9 mouse cellular contexts compared by ENCODE assay signal in the genomic region with DNA sequence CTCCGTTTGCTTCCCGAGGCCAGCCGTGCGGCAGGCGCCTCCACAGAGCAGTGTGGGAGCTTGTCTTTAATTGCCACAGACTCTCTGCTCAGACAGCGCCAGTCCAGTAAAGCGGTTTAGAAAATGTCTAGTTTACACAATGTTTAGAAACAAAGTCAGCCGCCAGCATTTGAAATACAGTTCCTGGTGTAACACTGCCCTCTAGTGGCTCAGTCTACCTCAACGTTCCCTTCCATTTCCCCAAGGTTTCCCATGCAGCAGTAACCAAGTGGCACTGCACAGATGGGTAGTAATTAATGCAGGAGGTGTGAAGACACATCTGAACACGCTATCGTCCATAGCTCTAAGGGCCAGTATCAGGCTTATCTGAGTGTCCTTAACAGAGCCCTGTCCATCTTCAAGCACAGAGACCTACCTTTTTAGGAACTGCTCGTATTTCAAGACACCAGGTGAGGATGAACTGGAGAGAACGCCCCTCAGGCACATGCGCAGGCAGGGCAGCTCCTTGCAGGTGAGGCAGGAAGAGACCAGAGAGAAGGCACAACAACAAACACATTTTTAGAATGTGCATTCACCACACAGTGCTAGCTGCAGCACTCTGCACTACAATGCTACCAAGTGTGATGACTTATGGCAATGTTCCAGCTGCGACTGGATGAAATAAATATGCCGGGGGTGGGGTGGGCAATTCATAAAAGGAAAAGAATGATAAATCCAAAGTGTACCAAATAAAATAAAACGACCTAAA. TPM values are rescaled to one million over a fixed set of nuclear protein-coding genes. Genes with fewer than 3 reads are reported as not detected.
A peak's percentile ranks its signal among the peaks of the same experiment; 100 is the strongest.
DNase-seq lines count a peak whose midpoint lies in the region; ATAC-seq and TF ChIP-seq lines count a peak whose summit lies in the region.
"Had no signal": no experiment of that assay in that cellular context is flagged by ENCODE, and none has a peak within 500 bp of the region (broad histone marks: within the 10 kb centered on the region; RNA-seq: fewer than 3 reads in every experiment).

No protein-coding gene starts in this region.

- no peak overlapping the region for H3K4me2 ChIP-seq in heart, embryonic 12.5 days

- no peak for TF ChIP-seq POLR2A in cortical plate, adult 2 months (IDR thresholded peaks at IDR 0.05; ENCODE audit: extremely low read depth, insufficient read depth, low read length)

- intact Hi-C loops in heart, postnatal 14 days (cut with DNase I) = no loop called here

- H3K4me1 ChIP-seq in heart, embryonic 12.5 days (replicated peaks) = peaks cover 24% of the 10 kb centered on the region
- no peaks in the 10 kb centered on the region for H3K4me1 ChIP-seq in cortical plate, adult 2 months (ENCODE audit: control insufficient read depth, insufficient read depth, low read length)

- H3K4me3 ChIP-seq in heart, embryonic 12.5 days = no peak overlapping the region
- no peak overlapping the region for H3K4me3 ChIP-seq in cortical plate, adult 2 months (ENCODE audit: insufficient read depth, low read length)
- no peak overlapping the region for H3K4me3 ChIP-seq in layer of hippocampus, adult 2 months
- H3K4me3 ChIP-seq: myocyte had no signal

- H3K9ac ChIP-seq in heart, embryonic 12.5 days = no peak overlapping the region

- peaks cover 67% of the 10 kb centered on the region for H3K36me3 ChIP-seq in heart, embryonic 12.5 days

- peak; percentile 72 for TF ChIP-seq CTCF in cortical plate, adult 2 months (IDR thresholded peaks at IDR 0.05; ENCODE audit: extremely low read depth, insufficient read depth, low read length)
- TF ChIP-seq CTCF in layer of hippocampus, adult 2 months (conservative IDR thresholded peaks at IDR 0.05) = peak; percentile 98; the same call in 1 of the 2 replicates

- no peak for ATAC-seq in heart, embryonic 12.5 days (ENCODE audit: insufficient number of reproducible peaks, low FRiP score)

- no peaks in the 10 kb centered on the region for H3K9me3 ChIP-seq in heart, embryonic 12.5 days (replicated peaks)

- DNase-seq in heart, adult 11 months = peak; percentile 82
- DNase-seq in T-cell, adult 2 months (ENCODE audit: low spot score) = peak; percentile 8
- peak; percentile 23 to 61 for DNase-seq in heart, postnatal 14 days
- DNase-seq in layer of hippocampus, adult 2 months (ENCODE audit: low spot score in 2 of 2) = peak; percentile 73 to 83
- DNase-seq in lung, postnatal 14 days = peak; percentile 75
- peak; percentile 81 for DNase-seq in right cerebral cortex, adult 18-20 months

- H3K27me3 ChIP-seq in heart, embryonic 12.5 days (replicated peaks) = no peaks in the 10 kb centered on the region

- 75% methylated on average over 17 of the region's 17 CpGs for WGBS in heart, embryonic 12.5 days

- no peak overlapping the region for H3K27ac ChIP-seq in heart, embryonic 12.5 days (ENCODE audit: poor library complexity, severe bottlenecking)
- H3K27ac ChIP-seq in cortical plate, adult 2 months (ENCODE audit: insufficient read depth, low read length) = no peak overlapping the region
- H3K27ac ChIP-seq in layer of hippocampus, adult 2 months = no peak overlapping the region

RNA-seq across cellular contexts. Expression of a gene that starts 12.2 kb away (rescaled TPM):
- polyA plus RNA-seq in heart, embryonic 12.5 days (2016; fragmentation: Nextera tagmentation; extraction: Ambion mirVana) = 27.2 and 28.0 TPM in 2 replicates
- 9.7 and 10.9 TPM in 2 replicates for polyA plus RNA-seq in cortical plate, adult 2 months (2012; rRNA removed)
- 10 to 100 TPM; 10.1 to 14.2 TPM for total RNA-seq in heart, postnatal 14 days (2021)
- 10 to 100 TPM; 24.0 to 26.8 TPM for total RNA-seq in layer of hippocampus, adult 2 months (2021)

RNA-seq across cellular contexts. Expression of a gene that starts 12.3 kb away (rescaled TPM):
- 20.9 and 22.1 TPM in 2 replicates for polyA plus RNA-seq in heart, embryonic 12.5 days (2016; fragmentation: Nextera tagmentation; extraction: Ambion mirVana)
- polyA plus RNA-seq in cortical plate, adult 2 months (2012; rRNA removed) = 15.2 and 16.3 TPM in 2 replicates
- 1 to 10 TPM; 6.9 to 7.1 TPM for total RNA-seq in heart, postnatal 14 days (2021)
- total RNA-seq in layer of hippocampus, adult 2 months (2021) = 10 to 100 TPM; 18.3 to 19.2 TPM

RNA-seq across cellular contexts. Expression of a gene that starts 27.5 kb away (rescaled TPM):
- 0.22 TPM in 1 of 2 replicates, not detected in the other for polyA plus RNA-seq in heart, embryonic 12.5 days (2016; fragmentation: Nextera tagmentation; extraction: Ambion mirVana)
- 15.5 and 15.6 TPM in 2 replicates for polyA plus RNA-seq in cortical plate, adult 2 months (2012; rRNA removed)
- not detected for total RNA-seq in heart, postnatal 14 days (2021)
- total RNA-seq in layer of hippocampus, adult 2 months (2021) = 10 to 100 TPM; 11.8 to 16.0 TPM

Comparison
In these comparisons a context has a peak if more than half of its experiments do, and no peak if none do; other contexts are left out.
1. DNase-seq: peak in every context shown above with its lines; median percentile 82 in heart, adult 11 months; 81 in right cerebral cortex, adult 18-20 months; 78 in layer of hippocampus, adult 2 months; 75 in lung, postnatal 14 days; 42 in heart, postnatal 14 days; 8 in T-cell, adult 2 months.
2. RNA of a gene that starts 27.5 kb away (total RNA-seq): 11.8 to 16.0 TPM in layer of hippocampus, adult 2 months; not detected in heart, postnatal 14 days; every median in the first group is over 10 times any median in the second.